Mouse (Mus musculus) cerebellum, adult 2 months (tissue): ENCODE measurements around the gene Prkag2.

Source experiments
- CTCF ChIP-seq: fragments of 200-500 bp; IDR thresholded peaks from 2 replicates; pipeline ENCODE4 v1.5.1; 2011; ENCODE audit warnings: low read depth, mild to moderate bottlenecking, control low read depth, low read length, moderate library complexity, borderline replicate concordance; ENCODE audit not compliant: insufficient read depth
- POLR2A ChIP-seq: fragments of 200-500 bp; IDR thresholded peaks from 2 replicates; pipeline ENCODE4 v1.6.1; 2011; ENCODE audit warnings: low read length, control low read depth, borderline replicate concordance; ENCODE audit not compliant: insufficient read depth

GRCm38 (mm10) chr5:25050827-25051226, 49.6 kb downstream of the Prkag2 start:
- no peak for TF ChIP-seq POLR2A
- TF ChIP-seq CTCF = no peak
